Mouse (Mus musculus) embryonic facial prominence, embryonic 13.5 days (tissue): ENCODE measurements around the gene Med22. TPM values are rescaled to one million over a fixed set of nuclear protein-coding genes. Genes with fewer than 3 reads are reported as not detected.

Experiments
- ATAC-seq: fragments of 200-750 bp; cut with Nextera tagmentation; 2 replicates; pipeline ENCODE4 v1.8.0; 2017; ENCODE audit warnings: low read depth; ENCODE audit not compliant: insufficient number of reproducible peaks, insufficient read depth, low FRiP score, low TSS enrichment
- H3K27ac ChIP-seq: fragments of 300-500 bp; sonication (generic); 2 replicates; pipeline ENCODE4 v1.5.1; 2015; ENCODE audit warnings: moderate library complexity, mild to moderate bottlenecking, inconsistent platforms
- H3K27me3 ChIP-seq: fragments of 300-500 bp; sonication (generic); 2 replicates; pipeline ENCODE4 v1.6.1; 2015; ENCODE audit warnings: mild to moderate bottlenecking, inconsistent platforms
- H3K36me3 ChIP-seq: fragments of 300-500 bp; sonication (generic); 2 replicates; pipeline ENCODE4 v1.6.1; 2015; ENCODE audit warnings: mild to moderate bottlenecking, inconsistent platforms
- H3K4me1 ChIP-seq: fragments of 300-500 bp; sonication (generic); 2 replicates; pipeline ENCODE4 v1.6.1; 2015; ENCODE audit warnings: inconsistent platforms
- H3K4me2 ChIP-seq: fragments of 300-500 bp; sonication (generic); 2 replicates; pipeline ENCODE4 v1.6.1; 2015; ENCODE audit warnings: moderate library complexity, mild to moderate bottlenecking, inconsistent platforms
- H3K4me3 ChIP-seq: fragments of 300-500 bp; sonication (generic); 2 replicates; pipeline ENCODE4 v1.5.1; 2015; ENCODE audit warnings: mild to moderate bottlenecking, inconsistent platforms
- H3K9ac ChIP-seq: fragments of 300-500 bp; sonication (generic); 2 replicates; pipeline ENCODE4 v1.6.1; 2015; ENCODE audit warnings: mild to moderate bottlenecking, inconsistent platforms
- H3K9me3 ChIP-seq: fragments of 300-500 bp; sonication (generic); 2 replicates; pipeline ENCODE4 v1.6.1; 2016; ENCODE audit warnings: inconsistent platforms
- WGBS: fragments of 180-500 bp; shearing (Covaris S2); methylation state at CpG from one replicate; pipeline ENCODE4 v1.1.7; 2015; ENCODE audit warnings: mixed read lengths; 5-methylcytosine and 5-hydroxymethylcytosine counted together
- polyA plus RNA-seq: library from polyadenylated mRNA; unstranded; fragments of >200 nt; fragmentation: Nextera tagmentation; extraction: Ambion mirVana; gene quantifications from 2 replicates; pipeline ENCODE4 v1.2.1, GENCODE M21; 2015

Gene Med22
- polyA plus RNA-seq, 1 experiment from 2014 or later: 55.1 TPM

DNA sequence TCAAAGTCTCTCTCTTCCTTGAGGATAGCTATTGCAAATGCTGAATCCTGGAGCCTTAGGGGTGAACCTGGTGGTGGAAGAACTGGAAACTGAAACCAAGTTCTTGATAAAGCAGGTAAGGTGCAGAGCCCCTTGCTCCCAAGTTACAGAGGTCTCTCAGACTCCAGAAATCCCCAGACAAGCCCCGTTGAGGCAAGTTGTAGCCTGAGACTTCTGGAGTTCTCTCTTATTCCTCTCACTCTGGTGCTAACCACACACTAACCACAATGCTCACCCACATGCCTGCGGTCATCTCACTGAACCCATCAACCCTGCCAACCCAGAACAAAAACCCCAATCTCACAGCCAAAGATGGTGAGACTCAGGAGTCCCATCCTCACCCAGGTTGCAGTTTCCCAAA is 24.8 kb upstream of the Med22 start:
- Histone ChIP-seq H3K36me3 (peaks cover 14% of the 10 kb centered on the region), H3K4me3 (no peak overlapping the region), H3K9ac (no peak overlapping the region), H3K27ac (no peak overlapping the region), H3K27me3 (no peaks in the 10 kb centered on the region), H3K4me1 (peaks cover 25% of the 10 kb centered on the region), H3K4me2 (no peak overlapping the region), H3K9me3 (no peaks in the 10 kb centered on the region)
- ATAC-seq: no peak
- 93% methylated on average over 2 of the region's 2 CpGs for WGBS

DNA sequence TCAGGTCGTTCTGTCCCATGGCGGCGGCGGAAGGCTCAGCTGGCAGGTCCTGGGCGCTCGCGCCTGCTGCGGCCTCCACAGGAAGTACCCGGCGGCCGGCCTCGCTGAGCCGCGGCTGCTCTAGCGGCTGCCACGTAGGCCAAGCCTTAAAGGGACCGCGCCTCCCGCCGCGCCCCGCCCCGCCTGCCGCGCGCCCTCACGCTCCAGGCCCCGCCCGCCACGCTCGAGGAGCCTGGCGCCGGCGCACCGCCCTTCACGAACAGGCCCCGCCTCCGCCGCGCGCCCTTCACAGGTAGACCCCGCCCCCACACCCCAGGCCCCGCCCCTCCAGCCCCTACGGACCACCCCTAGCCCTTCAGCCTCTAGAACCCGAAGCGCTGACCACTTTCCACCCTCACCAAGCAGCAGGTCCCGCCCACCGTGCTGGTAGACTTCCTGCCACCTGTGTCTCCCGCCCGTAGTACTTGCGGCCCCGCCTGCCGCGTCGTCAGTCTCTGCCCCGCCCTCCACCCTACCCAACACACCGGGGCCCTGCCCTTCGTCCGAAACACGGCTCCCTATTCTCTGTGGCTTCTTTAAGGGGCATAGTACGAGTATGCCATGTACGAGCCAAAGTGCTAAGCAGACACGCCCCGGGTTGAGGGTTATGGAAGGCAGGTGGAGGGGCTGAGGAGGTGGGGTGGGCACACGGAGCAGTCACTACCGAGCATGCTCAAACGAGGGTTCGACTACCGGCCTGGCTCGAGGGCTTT is 23.0 kb upstream of the Med22 start, which contains the start of the genes Surf4 and Stkld1:
Gene Surf4, minus strand, starts transcription at position 625 of the 752 bp plus-strand sequence.
Gene Stkld1, plus strand, starts transcription at position 744 of the 752 bp plus-strand sequence.
- Histone ChIP-seq H3K27ac (peak within 1 kb of the TSS; percentile 87), H3K4me1 (peaks cover 35% of the 10 kb centered on the region), H3K9me3 (no peaks in the 10 kb centered on the region), H3K27me3 (no peaks in the 10 kb centered on the region), H3K9ac (peak within 1 kb of the TSS; percentile 100), H3K36me3 (peaks cover 32% of the 10 kb centered on the region), H3K4me3 (peak within 1 kb of the TSS; percentile 99), H3K4me2 (peak within 1 kb of the TSS; percentile 73)
- under 1% methylated on average over 58 of the region's 70 CpGs for WGBS
- ATAC-seq: peak; percentile 89

DNA sequence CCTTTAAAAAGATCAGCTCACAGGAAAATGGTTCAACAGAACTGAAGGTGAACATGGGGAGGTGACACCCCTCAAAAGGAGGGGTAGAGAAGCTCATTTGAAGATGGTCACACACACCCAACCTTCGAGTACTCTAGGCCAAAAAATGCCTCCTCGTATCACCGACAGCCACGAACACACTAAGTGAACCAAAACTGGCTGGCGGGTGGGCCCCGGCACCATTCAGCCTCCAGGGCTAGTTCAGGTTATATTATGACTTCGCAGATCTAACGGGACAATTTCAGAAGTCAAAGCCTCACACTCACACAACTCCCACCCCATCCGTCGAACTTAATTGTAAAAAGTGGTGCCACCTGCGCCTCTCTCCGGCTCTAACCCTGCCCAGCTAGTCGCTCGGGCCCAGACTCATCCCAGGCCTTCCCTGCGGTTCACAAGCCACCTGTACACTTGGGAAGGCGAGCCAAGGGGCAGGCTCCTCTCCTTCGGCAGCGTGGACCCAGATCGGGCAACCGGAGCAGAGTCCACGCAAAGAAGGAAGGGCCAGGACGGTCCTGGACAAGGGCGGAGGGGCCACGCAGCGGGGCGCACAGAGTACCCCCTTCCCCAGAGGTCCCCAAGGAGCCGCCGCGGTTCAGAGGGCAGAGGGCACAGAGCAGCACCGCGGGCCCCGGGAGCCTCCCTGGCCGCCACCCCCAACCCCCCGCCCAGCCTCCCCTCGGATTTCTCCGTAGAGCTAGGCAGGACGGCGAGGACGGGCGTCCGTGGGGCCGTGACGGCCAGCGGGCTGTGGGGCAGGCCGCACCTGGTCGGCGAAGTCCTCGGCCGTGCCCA is 22.2 kb upstream of the Med22 start:
- Histone ChIP-seq H3K36me3 (peaks cover 38% of the 10 kb centered on the region), H3K27me3 (no peaks in the 10 kb centered on the region), H3K4me2 (peak overlapping the region; percentile 73), H3K9me3 (no peaks in the 10 kb centered on the region), H3K27ac (peak overlapping the region; percentile 87), H3K9ac (peak overlapping the region; percentile 100), H3K4me3 (peak overlapping the region; percentile 99), H3K4me1 (peaks cover 35% of the 10 kb centered on the region)
- WGBS: 2% methylated on average over 34 of the region's 49 CpGs
- 0 out of 2 replicates have a peak, but pooled peaks have one; percentile 3 for ATAC-seq

DNA sequence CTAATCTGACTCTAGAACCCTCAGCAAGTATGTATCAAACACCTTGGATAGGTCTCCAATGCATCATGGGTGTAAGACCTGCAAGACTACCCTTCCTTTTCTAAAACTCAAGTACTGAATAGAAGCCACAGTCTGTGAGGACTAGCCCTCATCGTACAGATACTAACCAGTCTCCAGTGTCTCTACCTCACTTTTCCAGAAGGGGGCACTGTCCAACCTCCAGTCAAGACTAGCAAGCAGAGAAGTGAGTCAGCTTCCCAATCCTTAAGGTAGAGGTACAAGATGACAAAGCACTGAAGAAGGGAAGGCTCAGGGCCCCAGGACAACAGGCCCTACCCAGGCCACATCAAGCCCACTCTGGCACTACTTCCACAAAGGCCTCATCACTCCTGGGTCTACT is 19.9 kb upstream of the Med22 start:
- 41% methylated on average over 1 of the region's 1 CpGs for WGBS
- H3K9me3 ChIP-seq: no peaks in the 10 kb centered on the region
- no peak overlapping the region for H3K9ac ChIP-seq
- H3K4me1 ChIP-seq: peaks cover 35% of the 10 kb centered on the region
- H3K4me2 ChIP-seq: peak overlapping the region; percentile 73
- H3K4me3 ChIP-seq: no peak overlapping the region
- peaks cover 59% of the 10 kb centered on the region for H3K36me3 ChIP-seq
- H3K27ac ChIP-seq: no peak overlapping the region
- no peaks in the 10 kb centered on the region for H3K27me3 ChIP-seq
- no peak for ATAC-seq

DNA sequence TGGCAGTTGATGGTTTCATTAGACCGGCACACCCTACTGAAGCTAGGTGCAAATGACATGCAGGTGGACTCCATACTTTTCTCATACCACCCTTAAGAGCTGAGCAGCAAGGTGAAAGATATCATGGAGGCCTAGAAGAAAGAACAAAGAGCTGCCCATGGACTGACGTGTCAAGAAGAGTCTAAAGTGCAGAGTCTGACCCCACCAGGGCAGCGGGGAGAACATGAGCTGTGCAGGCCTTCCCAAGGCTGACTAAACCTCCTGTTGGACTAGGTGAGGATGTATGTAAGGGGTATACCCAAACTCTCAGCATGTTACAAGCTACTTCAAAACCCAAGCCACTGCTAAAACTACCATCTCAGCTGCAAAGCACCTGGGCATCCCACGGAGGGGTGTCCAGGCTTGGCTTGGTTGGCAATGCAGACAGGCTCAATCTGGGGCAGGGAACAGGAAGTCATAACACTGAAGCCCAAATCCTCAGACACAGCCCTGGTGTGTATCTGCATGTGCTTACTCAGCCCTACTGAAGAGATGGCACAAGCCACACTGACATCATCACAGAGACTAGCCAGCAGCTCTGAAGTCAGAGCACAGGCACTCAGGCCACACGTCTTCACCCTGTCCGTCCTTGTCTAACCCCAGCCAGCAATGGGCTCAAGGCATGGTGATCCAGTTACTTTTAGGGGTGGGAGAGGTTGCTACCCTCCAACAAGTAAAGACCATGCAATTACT is 17.4 kb upstream of the Med22 start:
- 94% methylated on average over 6 of the region's 6 CpGs for WGBS
- peaks cover 84% of the 10 kb centered on the region for H3K36me3 ChIP-seq
- no peak overlapping the region for H3K9ac ChIP-seq
- no peak overlapping the region for H3K4me3 ChIP-seq
- H3K9me3 ChIP-seq: no peaks in the 10 kb centered on the region
- no peaks in the 10 kb centered on the region for H3K27me3 ChIP-seq
- H3K4me1 ChIP-seq: peaks cover 32% of the 10 kb centered on the region
- H3K27ac ChIP-seq: no peak overlapping the region
- ATAC-seq: no peak
- no peak overlapping the region for H3K4me2 ChIP-seq

DNA sequence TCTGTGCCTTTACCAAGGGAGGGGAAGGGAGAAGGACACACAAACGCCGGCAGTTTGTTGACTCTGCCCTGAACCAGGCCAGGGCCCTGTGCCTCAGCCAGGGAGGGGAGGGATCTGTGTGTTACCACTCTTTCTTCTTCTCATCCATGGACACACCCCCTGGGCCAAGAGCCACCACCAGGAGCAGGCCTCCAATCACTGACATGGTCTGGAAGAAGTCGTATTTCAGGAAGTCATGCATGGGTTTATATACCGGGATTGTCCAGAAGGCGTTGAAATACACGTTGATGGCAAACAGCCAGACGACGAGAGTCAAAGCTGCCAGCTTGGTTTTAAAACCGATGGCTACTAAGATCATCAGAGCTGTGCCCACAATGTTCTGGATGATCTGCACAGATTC is 11.3 kb upstream of the Med22 start:
- Histone ChIP-seq H3K27ac (no peak overlapping the region), H3K9me3 (no peaks in the 10 kb centered on the region), H3K4me2 (no peak overlapping the region), H3K4me3 (no peak overlapping the region), H3K27me3 (no peaks in the 10 kb centered on the region), H3K9ac (no peak overlapping the region), H3K36me3 (peaks cover 90% of the 10 kb centered on the region), H3K4me1 (peaks cover 16% of the 10 kb centered on the region)
- 82% methylated on average over 9 of the region's 9 CpGs for WGBS
- ATAC-seq: no peak

DNA sequence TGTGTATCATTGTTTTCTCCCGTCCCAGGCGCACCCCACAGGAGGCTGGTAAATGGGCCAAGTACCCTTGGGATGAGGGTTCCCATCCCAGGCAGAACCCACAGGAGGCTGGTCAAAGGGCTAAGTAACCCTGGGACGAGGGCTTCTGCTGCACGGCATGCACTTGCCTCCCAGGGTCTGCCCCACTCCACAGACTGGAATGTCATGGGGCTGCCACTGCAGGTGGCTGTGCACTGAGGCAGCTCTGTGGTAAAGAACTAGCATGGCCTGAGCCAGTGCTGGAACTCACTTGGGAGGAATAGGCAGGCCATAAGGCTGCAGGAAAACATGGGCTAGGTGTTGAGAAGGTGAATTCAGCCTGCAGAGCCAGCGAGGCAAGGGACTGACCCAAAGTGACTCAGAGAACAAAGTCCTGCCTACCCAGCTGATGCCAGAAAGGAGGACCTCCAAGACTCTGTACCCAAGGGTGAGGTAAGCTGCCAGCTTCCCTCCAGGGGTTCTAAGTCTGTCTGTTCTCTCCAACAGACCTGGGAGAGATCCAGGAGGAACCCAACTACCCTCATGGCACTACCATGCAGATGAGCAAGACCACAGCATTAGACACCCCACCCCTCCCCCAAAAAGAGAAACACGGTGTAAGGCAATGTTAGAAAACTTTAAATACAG is 9.8 kb upstream of the Med22 start:
- Histone ChIP-seq H3K4me2 (no peak overlapping the region), H3K4me3 (no peak overlapping the region), H3K9me3 (no peaks in the 10 kb centered on the region), H3K4me1 (peaks cover 24% of the 10 kb centered on the region), H3K27me3 (no peaks in the 10 kb centered on the region), H3K36me3 (peaks cover 76% of the 10 kb centered on the region), H3K9ac (no peak overlapping the region), H3K27ac (no peak overlapping the region)
- ATAC-seq: no peak
- 90% methylated on average over 6 of the region's 6 CpGs for WGBS

DNA sequence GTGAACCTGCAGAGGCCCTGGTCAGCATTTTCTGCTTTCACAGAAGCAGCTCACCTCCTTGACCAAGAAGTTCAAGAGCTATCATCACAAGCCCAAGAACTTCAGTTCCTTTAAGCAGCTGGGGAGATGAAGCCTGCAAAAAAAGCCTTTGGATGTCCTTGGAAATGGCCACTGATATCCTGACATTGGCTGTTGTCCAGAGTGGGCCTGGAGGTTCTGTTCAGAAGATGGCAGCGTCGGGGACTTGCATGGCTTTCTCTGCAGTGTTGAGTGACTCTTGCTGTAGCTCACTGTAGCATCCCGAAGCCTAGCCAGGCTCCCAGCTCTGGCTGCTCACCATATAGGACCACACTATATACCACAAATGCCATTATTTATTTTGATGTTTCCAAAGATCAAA is 9.2 kb upstream of the Med22 start:
- 92% methylated on average over 3 of the region's 3 CpGs for WGBS
- H3K4me3 ChIP-seq: no peak overlapping the region
- no peak overlapping the region for H3K27ac ChIP-seq
- no peak for ATAC-seq
- no peaks in the 10 kb centered on the region for H3K9me3 ChIP-seq
- peaks cover 30% of the 10 kb centered on the region for H3K4me1 ChIP-seq
- H3K36me3 ChIP-seq: peaks cover 70% of the 10 kb centered on the region
- no peak overlapping the region for H3K4me2 ChIP-seq
- no peak overlapping the region for H3K9ac ChIP-seq
- no peaks in the 10 kb centered on the region for H3K27me3 ChIP-seq

DNA sequence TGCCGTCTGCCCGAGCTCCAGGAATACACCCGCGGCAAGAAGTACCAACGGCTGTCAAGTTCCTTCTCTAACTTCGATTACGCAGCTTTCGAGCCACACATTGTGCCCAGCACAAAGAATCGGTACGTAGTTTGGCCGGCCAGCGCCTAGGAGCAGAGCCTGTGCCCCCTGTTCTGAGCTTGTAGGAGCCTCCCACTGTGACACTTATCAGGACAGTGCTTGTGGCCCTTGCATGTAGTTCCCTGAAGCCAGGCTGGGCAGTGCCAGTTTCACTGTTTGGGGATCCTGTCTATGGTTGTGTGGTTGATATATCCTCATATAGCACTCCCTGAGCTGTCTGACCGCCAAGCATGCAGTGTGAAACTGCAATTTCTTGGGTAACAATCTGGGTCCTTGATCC is 6.3 kb upstream of the Med22 start:
- H3K9me3 ChIP-seq: no peaks in the 10 kb centered on the region
- H3K27ac ChIP-seq: peak overlapping the region; percentile 74
- ATAC-seq: no peak

DNA sequence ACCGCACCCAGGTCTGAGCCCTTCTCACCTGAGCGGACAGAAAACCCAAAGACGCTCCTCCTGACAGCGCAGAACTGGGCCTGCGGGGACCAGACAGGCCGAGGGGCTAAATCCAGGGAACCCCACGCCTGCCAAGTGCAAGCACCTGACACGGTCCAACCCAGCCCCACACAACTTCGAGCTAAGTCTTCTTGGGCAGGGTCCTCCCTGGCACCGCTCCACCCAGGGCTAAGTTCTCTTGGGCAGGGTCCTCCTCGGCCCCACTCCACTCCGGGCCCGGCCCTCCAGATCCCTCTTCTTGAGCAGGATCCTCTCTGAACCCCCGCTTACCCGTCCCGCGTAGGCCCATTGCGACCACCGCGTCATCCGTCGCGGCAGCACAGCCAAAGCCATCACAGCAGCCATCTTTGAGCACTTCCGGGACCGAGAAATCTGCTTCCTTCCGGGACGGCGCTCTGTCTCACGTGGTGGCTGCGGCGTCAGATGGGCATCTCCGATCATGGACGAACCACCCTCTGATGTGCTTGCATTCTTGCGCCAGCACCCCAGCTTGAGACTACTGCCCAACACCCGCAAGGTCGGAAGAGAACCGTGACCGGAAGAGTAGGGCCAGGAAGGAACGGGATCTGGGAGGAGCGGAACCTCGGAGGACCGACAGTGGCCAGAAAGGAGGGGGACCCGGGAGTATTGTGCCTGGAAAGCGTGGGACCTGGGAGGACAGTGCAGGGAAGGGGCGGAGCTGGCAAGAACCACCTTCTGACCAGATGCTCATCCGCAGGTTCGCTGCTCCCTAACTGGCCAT is 5.7 kb upstream of the Med22 start, which contains the start of the genes Surf2 and Surf1:
Gene Surf2, plus strand, starts transcription at position 441 of the 802 bp plus-strand sequence.
Gene Surf1, minus strand, starts transcription at position 604 of the 802 bp plus-strand sequence.
- peak within 1 kb of the TSS; percentile 74 for H3K27ac ChIP-seq
- no peaks in the 10 kb centered on the region for H3K9me3 ChIP-seq
- H3K4me3 ChIP-seq: peak within 1 kb of the TSS; percentile 75
- 3% methylated on average over 47 of the region's 47 CpGs for WGBS
- H3K4me1 ChIP-seq: peaks cover 46% of the 10 kb centered on the region
- 0 out of 2 replicates have a peak, but pooled peaks have one; percentile 21 for ATAC-seq
- peaks cover 70% of the 10 kb centered on the region for H3K36me3 ChIP-seq
- H3K9ac ChIP-seq: peak within 1 kb of the TSS; percentile 85
- H3K4me2 ChIP-seq: peak within 1 kb of the TSS; percentile 97
- no peaks in the 10 kb centered on the region for H3K27me3 ChIP-seq

More for the DNA sequence above, 6.3 kb upstream of the Med22 start:
- H3K4me3 ChIP-seq: peak overlapping the region; percentile 75
- no peaks in the 10 kb centered on the region for H3K27me3 ChIP-seq
- 2% methylated on average over 13 of the region's 13 CpGs for WGBS
- H3K9ac ChIP-seq: peak overlapping the region; percentile 85
- H3K4me1 ChIP-seq: peaks cover 43% of the 10 kb centered on the region
- H3K36me3 ChIP-seq: peaks cover 70% of the 10 kb centered on the region
- peak overlapping the region; percentile 97 for H3K4me2 ChIP-seq
